Mouse (Mus musculus) liver, embryonic 15.5 days (tissue): ENCODE data around the gene Prr12. TPM values are rescaled to one million over a fixed set of nuclear protein-coding genes. Genes with fewer than 3 reads are reported as not detected.

Source experiments
- ATAC-seq: fragments of 200-750 bp; cut with Nextera tagmentation; 2 replicates; pipeline ENCODE4 v1.8.0; 2017; ENCODE audit warnings: moderate number of reproducible peaks, mild to moderate bottlenecking, moderate library complexity; ENCODE audit not compliant: insufficient read depth
- H3K27ac ChIP-seq: fragments of 300-500 bp; sonication (generic); replicated peaks from 2 replicates; pipeline ENCODE4 v1.5.1; 2015; ENCODE audit warnings: mild to moderate bottlenecking, inconsistent platforms
- H3K27me3 ChIP-seq: fragments of 300-500 bp; sonication (generic); 2 replicates; pipeline ENCODE4 v1.6.1; 2015; ENCODE audit warnings: mild to moderate bottlenecking, inconsistent platforms
- H3K36me3 ChIP-seq: fragments of 300-500 bp; sonication (generic); replicated peaks from 2 replicates; pipeline ENCODE4 v1.6.1; 2015; ENCODE audit warnings: moderate library complexity, mild to moderate bottlenecking, inconsistent platforms
- H3K4me1 ChIP-seq: fragments of 300-500 bp; sonication (generic); replicated peaks from 2 replicates; pipeline ENCODE4 v1.6.1; 2015; ENCODE audit warnings: inconsistent platforms
- H3K4me2 ChIP-seq: fragments of 300-500 bp; sonication (generic); 2 replicates; pipeline ENCODE4 v1.6.1; 2015; ENCODE audit warnings: moderate library complexity, mild to moderate bottlenecking, inconsistent platforms
- H3K4me3 ChIP-seq: fragments of 300-500 bp; sonication (generic); replicated peaks from 2 replicates; pipeline ENCODE4 v1.5.1; 2015; ENCODE audit warnings: mild to moderate bottlenecking, inconsistent platforms
- H3K9ac ChIP-seq: fragments of 300-500 bp; sonication (generic); 2 replicates; pipeline ENCODE4 v1.6.1; 2015; ENCODE audit warnings: moderate library complexity, mild to moderate bottlenecking, inconsistent platforms
- H3K9me3 ChIP-seq: fragments of 300-500 bp; sonication (generic); replicated peaks from 2 replicates; pipeline ENCODE4 v1.6.1; 2016; ENCODE audit warnings: inconsistent platforms
- WGBS: fragments of 180-500 bp; shearing (Covaris S2); methylation state at CpG from one replicate; pipeline ENCODE4 v1.1.7; 2015; ENCODE audit warnings: mixed read lengths; ENCODE audit not compliant: insufficient replicate concordance; 5-methylcytosine and 5-hydroxymethylcytosine counted together
- polyA plus RNA-seq: library from polyadenylated mRNA; unstranded; fragments of >200 nt; fragmentation: Nextera tagmentation; extraction: Ambion mirVana; gene quantifications from 2 replicates; pipeline ENCODE4 v1.2.1, GENCODE M21; 2015

Prr12 gene
- polyA plus RNA-seq, 1 experiment from 2014 or later, result 2.1 TPM

DNA sequence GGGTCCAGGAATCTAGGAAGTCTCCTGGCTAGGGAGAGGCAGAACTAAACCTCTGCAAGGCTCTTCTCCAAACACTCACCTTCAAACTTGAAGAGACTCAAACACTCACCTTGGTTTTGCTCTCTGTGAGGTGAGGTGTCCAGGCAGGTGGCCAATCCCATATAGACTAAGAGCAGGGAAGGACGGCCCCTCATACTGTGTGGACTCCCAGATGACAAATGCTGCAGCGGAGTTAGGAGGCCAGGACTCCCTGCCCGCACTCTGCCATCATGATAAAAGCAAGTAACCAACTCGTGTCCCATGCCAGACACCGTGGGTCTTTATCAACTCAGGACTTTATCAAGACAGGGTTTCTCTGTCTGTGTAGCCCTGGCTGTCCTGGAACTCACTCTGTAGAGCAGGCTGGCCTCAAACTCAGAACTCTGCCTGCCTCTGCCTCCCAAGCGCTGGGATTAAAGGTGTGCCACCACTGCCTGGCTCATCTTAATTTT lies 8.0 kb upstream of the Prr12 start:
- no peaks in the 10 kb centered on the region for H3K9me3 ChIP-seq
- H3K4me1 ChIP-seq, result peaks cover 38% of the 10 kb centered on the region
- 0 out of 2 replicates have a peak, but pooled peaks cover 2% of the 10 kb centered on the region for H3K36me3 ChIP-seq
- no peak for ATAC-seq
- H3K9ac ChIP-seq, result no peak overlapping the region
- H3K27ac ChIP-seq, result 0 out of 2 replicates have a peak overlapping the region, but pooled peaks have one; percentile 30
- no peaks in the 10 kb centered on the region for H3K27me3 ChIP-seq
- no peak overlapping the region for H3K4me3 ChIP-seq
- 52% methylated on average over 6 of the region's 6 CpGs for whole genome bisulfite sequencing
- H3K4me2 ChIP-seq, result peak overlapping the region; percentile 73; the same call in 1 of the 2 replicates

GRCm38 (mm10) chr7:45058607-45059571 lies 6.2 kb upstream of the Prr12 start:
- Histone ChIP-seq H3K36me3 (0 out of 2 replicates have a peak, but pooled peaks cover 2% of the 10 kb centered on the region), H3K27ac (no peak overlapping the region), H3K9me3 (no peaks in the 10 kb centered on the region), H3K4me2 (no peak overlapping the region), H3K4me1 (peaks cover 42% of the 10 kb centered on the region), H3K9ac (no peak overlapping the region), H3K27me3 (no peaks in the 10 kb centered on the region), H3K4me3 (no peak overlapping the region)
- WGBS, result 68% methylated on average over 10 of the region's 10 CpGs
- ATAC-seq, result no peak

GRCm38 (mm10) chr7:45056972-45057348 lies 4.3 kb upstream of the Prr12 start:
- 0 out of 2 replicates have a peak, but pooled peaks cover 2% of the 10 kb centered on the region for H3K36me3 ChIP-seq

GRCm38 (mm10) chr7:45056329-45056971 lies 3.8 kb upstream of the Prr12 start:
- H3K27ac ChIP-seq, result no peak overlapping the region
- no peak overlapping the region for H3K4me2 ChIP-seq
- peaks cover 51% of the 10 kb centered on the region for H3K4me1 ChIP-seq
- no peak overlapping the region for H3K9ac ChIP-seq
- no peak for ATAC-seq
- no peaks in the 10 kb centered on the region for H3K27me3 ChIP-seq
- H3K4me3 ChIP-seq, result no peak overlapping the region
- 0 out of 2 replicates have a peak, but pooled peaks cover 2% of the 10 kb centered on the region for H3K36me3 ChIP-seq
- no peaks in the 10 kb centered on the region for H3K9me3 ChIP-seq
- 68% methylated on average over 14 of the region's 14 CpGs for WGBS

More at GRCm38 (mm10) chr7:45056972-45057348, 4.3 kb upstream of the Prr12 start:
- no peaks in the 10 kb centered on the region for H3K9me3 ChIP-seq
- no peak overlapping the region for H3K4me2 ChIP-seq
- H3K9ac ChIP-seq, result no peak overlapping the region
- H3K4me1 ChIP-seq, result peaks cover 51% of the 10 kb centered on the region
- no peaks in the 10 kb centered on the region for H3K27me3 ChIP-seq
- no peak for ATAC-seq
- H3K27ac ChIP-seq, result no peak overlapping the region
- no peak overlapping the region for H3K4me3 ChIP-seq

GRCm38 (mm10) chr7:45053931-45054510 lies 1.3 kb upstream of the Prr12 start:
- peaks cover 51% of the 10 kb centered on the region for H3K4me1 ChIP-seq
- peaks cover 20% of the 10 kb centered on the region for H3K36me3 ChIP-seq
- peak overlapping the region; percentile 91 for H3K27ac ChIP-seq
- peak overlapping the region; percentile 94 for H3K4me2 ChIP-seq
- H3K4me3 ChIP-seq, result peak overlapping the region; percentile 75
- H3K9me3 ChIP-seq, result no peaks in the 10 kb centered on the region
- peak overlapping the region; percentile 67 for H3K9ac ChIP-seq
- peak; percentile 88 for ATAC-seq
- under 1% methylated on average over 33 of the region's 33 CpGs for WGBS
- no peaks in the 10 kb centered on the region for H3K27me3 ChIP-seq

DNA sequence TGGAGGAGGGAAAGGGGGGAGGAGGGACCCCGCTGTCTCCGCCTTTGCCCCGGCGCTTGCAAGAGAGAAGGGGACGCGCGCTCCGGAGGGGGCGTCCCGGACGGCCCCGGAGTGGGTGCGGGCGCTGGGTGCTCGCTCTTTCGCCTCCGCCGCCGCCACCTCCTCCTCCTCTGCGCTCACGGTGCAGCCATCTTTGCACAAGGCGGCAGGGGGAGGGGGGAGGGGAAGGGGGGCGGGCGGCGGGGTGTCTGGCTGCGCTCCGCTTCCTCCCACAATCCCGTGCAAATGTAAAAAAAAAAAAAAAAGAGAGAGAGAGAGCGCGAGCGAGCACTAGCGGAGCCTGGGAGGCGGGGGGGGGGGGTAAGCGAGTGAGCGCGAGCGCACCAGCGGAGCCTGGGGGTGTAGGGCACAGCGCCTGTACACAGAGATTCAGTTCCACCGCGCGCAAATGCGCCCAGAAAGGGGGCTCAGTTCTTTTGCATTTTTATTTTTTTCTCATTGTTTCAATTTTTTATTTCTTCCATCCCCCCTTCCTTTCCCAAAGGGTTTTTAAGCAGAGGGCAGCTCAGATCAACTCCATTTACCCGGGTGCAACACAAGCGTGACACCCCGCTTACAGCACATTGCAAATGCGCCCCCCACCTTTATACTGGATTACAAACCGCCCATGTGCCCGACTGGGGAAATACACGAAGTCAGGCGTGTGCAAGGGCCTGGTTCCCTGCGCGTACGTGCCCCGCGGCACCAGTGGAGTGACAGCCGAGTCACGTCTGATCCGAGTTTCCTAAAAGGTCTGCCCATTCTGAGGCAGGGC lies 643 bp upstream of the Prr12 start:
- Histone ChIP-seq H3K27me3 (no peaks in the 10 kb centered on the region), H3K4me1 (peaks cover 51% of the 10 kb centered on the region), H3K4me2 (peak overlapping the region; percentile 94), H3K36me3 (peaks cover 27% of the 10 kb centered on the region), H3K4me3 (peak overlapping the region; percentile 75), H3K9me3 (no peaks in the 10 kb centered on the region), H3K9ac (peak overlapping the region; percentile 67), H3K27ac (peak overlapping the region; percentile 91)
- ATAC-seq, result peak; percentile 41
- WGBS, result under 1% methylated on average over 45 of the region's 59 CpGs

DNA sequence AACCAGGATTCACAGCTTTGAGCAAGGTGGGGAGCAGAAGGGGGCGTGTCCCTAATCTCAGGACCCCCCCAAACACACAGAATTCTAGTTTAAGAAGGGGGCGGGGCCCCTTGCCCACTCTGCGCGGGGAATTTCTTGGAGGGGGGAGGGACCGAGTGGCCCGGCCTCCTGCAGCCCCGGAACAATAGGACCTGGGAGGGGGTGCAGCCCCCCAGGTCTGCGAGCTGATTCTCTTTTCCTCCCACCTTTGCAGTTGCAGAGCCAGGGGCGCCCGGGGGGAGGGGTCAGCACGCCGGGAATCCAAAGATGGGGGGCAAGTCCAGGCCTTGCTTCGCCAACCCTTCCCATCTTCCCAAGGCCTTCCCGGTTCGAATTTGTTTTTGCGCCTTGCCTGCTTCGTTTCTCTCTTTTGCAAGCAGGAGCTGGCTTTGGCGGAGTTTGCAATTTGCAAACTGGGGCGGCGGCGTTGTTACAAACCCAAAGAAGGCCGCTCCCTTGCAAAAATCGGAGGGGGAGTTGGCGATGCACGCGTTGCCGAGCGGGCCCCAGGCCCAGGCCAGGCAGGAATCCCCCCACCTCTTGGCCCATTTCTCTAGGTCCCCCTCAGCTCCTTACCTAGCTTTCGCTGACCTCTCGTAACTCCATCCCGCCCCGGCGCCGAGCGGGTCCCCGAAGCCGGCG lies 360 bp downstream of the Prr12 start:
- no peak for ATAC-seq
- H3K27me3 ChIP-seq, result no peaks in the 10 kb centered on the region
- H3K4me3 ChIP-seq, result peak overlapping the region; percentile 75
- peaks cover 37% of the 10 kb centered on the region for H3K36me3 ChIP-seq
- no peaks in the 10 kb centered on the region for H3K9me3 ChIP-seq
- peak overlapping the region; percentile 91 for H3K27ac ChIP-seq
- H3K4me1 ChIP-seq, result peaks cover 51% of the 10 kb centered on the region
- peak overlapping the region; percentile 67 for H3K9ac ChIP-seq
- under 1% methylated on average over 38 of the region's 38 CpGs for WGBS
- peak overlapping the region; percentile 94 for H3K4me2 ChIP-seq

DNA sequence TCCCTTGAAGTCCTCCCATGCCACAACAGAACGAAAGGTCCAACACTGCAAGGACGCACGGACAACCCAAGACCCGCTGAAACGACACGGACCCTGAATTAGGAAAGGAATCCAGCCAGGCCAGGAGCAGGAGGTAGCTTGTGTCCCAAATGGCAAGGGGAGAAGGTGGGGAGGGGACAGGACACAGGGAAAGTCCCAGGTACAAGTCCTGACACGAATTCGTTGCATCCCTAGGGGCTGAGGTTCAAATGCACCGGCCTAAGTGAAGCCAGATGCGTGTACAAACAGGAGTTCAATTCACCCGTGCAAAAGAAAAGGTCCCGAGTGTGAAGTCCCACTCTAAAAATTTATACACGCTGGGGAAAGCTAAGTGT lies 1.1 kb downstream of the Prr12 start:
- H3K27me3 ChIP-seq, result no peaks in the 10 kb centered on the region
- peak overlapping the region; percentile 94 for H3K4me2 ChIP-seq
- H3K27ac ChIP-seq, result peak overlapping the region; percentile 91; the same call in 1 of the 2 replicates
- 11% methylated on average over 13 of the region's 13 CpGs for WGBS
- H3K9me3 ChIP-seq, result no peaks in the 10 kb centered on the region
- peak overlapping the region; percentile 67 for H3K9ac ChIP-seq
- H3K36me3 ChIP-seq, result peaks cover 44% of the 10 kb centered on the region
- H3K4me1 ChIP-seq, result peaks cover 51% of the 10 kb centered on the region
- ATAC-seq, result no peak
- peak overlapping the region; percentile 75 for H3K4me3 ChIP-seq

DNA sequence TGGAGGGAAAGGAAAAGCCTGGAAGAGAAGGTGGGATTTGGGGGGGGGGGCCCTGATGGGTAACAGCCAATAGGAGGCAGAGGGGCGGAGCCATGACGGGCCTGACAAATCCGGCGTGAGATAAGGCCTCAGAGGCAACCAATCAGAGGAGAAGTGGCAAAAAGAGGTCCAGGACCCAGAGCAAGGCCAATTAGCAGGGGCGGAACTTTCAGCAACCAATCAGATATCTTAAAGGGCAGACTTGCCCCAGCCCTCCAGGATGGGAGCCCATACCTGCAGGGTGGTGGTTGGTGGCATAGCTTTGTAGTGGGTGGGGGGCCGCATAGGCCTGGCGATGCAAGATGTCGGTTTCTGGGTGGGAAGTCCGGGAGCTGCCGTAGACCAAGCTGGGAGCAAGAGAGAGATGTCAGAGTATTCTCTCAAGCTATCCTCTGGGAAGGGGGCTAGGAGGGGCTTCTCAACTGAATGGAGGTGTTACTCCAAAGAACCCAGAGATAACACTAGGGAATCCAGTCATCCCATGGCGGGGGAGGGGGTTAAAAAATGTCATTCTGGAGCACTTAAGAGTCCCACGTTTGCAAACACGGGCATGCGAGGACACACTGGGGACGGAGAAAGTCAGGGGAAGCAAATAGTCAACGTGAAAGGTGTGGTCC lies 1.6 kb downstream of the Prr12 start:
- peaks cover 51% of the 10 kb centered on the region for H3K4me1 ChIP-seq
- ATAC-seq, result no peak
- H3K27ac ChIP-seq, result peak overlapping the region; percentile 9; the same call in 1 of the 2 replicates
- H3K36me3 ChIP-seq, result peaks cover 49% of the 10 kb centered on the region
- 23% methylated on average over 16 of the region's 16 CpGs for WGBS
- H3K4me3 ChIP-seq, result peak overlapping the region; percentile 75
- H3K27me3 ChIP-seq, result no peaks in the 10 kb centered on the region
- peak overlapping the region; percentile 94 for H3K4me2 ChIP-seq
- H3K9me3 ChIP-seq, result no peaks in the 10 kb centered on the region
- no peak overlapping the region for H3K9ac ChIP-seq
